ENCODE assay signal across 10 mouse cellular contexts in the genomic region with DNA sequence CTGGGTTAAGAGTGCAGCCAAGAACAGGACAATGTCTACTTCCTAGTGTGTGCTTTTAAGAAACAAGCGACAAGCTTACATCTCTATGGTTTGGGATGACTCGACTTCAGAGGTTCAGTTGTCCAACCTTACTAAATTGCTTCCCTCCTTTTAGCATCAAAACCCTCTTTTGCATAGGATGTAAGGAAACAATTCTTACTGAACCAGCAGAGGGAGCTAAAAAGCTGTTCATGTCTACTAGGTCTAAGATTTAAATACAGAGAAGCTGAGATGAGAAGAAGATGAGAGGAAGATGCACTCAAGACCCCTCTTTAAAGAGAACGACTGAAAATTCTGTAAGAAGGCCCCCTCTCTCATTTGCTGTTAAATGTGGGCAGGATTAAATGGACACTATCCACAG. TPM values are rescaled to one million over a fixed set of nuclear protein-coding genes. Genes with fewer than 3 reads are reported as not detected.
DNase-seq lines count a peak whose midpoint lies in the region; ATAC-seq and TF ChIP-seq lines count a peak whose summit lies in the region.
"Had no signal": no experiment of that assay in that cellular context is flagged by ENCODE, and none has a peak within 500 bp of the region (broad histone marks: within the 10 kb centered on the region; RNA-seq: fewer than 3 reads in every experiment).

No protein-coding gene starts in this region.

- no peak for ATAC-seq in midbrain, embryonic 11.5 days (ENCODE audit: low FRiP score)
- ATAC-seq in midbrain, embryonic 15.5 days (replicated peaks): no peak; the same call in 1 of the 2 replicates

- WGBS in midbrain, embryonic 11.5 days: 64% methylated on average over 3 of the region's 3 CpGs
- 53% methylated on average over 3 of the region's 3 CpGs for WGBS in midbrain, embryonic 15.5 days

- peak; percentile 65 for TF ChIP-seq CTCF in gastrocnemius, adult 2 months (IDR thresholded peaks at IDR 0.05)

- intact Hi-C loops in gastrocnemius, adult 2 months (cut with DNase I): no loop called here

- H3K27ac ChIP-seq in gastrocnemius, adult 2 months: no peak overlapping the region
- H3K27ac ChIP-seq in midbrain, embryonic 11.5 days (ENCODE audit: low read depth, low read length): no peak overlapping the region
- H3K27ac ChIP-seq in midbrain, embryonic 15.5 days: no peak overlapping the region
- H3K27ac ChIP-seq: heart, embryonic 13.5 days; midbrain, embryonic 12.5 days had no signal

- no peak overlapping the region for H3K4me2 ChIP-seq in midbrain, embryonic 11.5 days
- H3K4me2 ChIP-seq in midbrain, embryonic 15.5 days: no peak overlapping the region
- H3K4me2 ChIP-seq: heart, embryonic 13.5 days; midbrain, embryonic 12.5 days had no signal

- no peak for DNase-seq in gastrocnemius, adult 2 months
- DNase-seq in gastrocnemius, adult 18-20 months (ENCODE audit: low spot score): no peak
- peak; percentile 89 for DNase-seq in midbrain, embryonic 11.5 days (ENCODE audit: low spot score, missing footprints)
- DNase-seq in c-Kit-positive CD71-negative TER-119-negative erythroid progenitor cells, embryonic 14.5 days (ENCODE audit: low read depth): peak; percentile 41
- DNase-seq in naive thymus-derived CD4-positive, alpha-beta T cell, adult 2 months (ENCODE audit: low read depth): peak; percentile 65
- DNase-seq in right cerebral cortex, postnatal 4 days: no peak
- no peak for DNase-seq in frontal cortex, postnatal 25 days (ENCODE audit: low spot score in 2 of 2)

- H3K9ac ChIP-seq in midbrain, embryonic 11.5 days (ENCODE audit: low read length): no peak overlapping the region
- no peak overlapping the region for H3K9ac ChIP-seq in midbrain, embryonic 15.5 days
- H3K9ac ChIP-seq: heart, embryonic 13.5 days; midbrain, embryonic 12.5 days had no signal

- H3K4me1 ChIP-seq in midbrain, embryonic 11.5 days (ENCODE audit: control insufficient read depth, insufficient read depth, low read length): no peaks in the 10 kb centered on the region
- no peaks in the 10 kb centered on the region for H3K4me1 ChIP-seq in midbrain, embryonic 15.5 days
- H3K4me1 ChIP-seq: heart, embryonic 13.5 days; midbrain, embryonic 12.5 days had no signal

- no peaks in the 10 kb centered on the region for H3K9me3 ChIP-seq in midbrain, embryonic 11.5 days (ENCODE audit: control insufficient read depth, low read length)
- no peaks in the 10 kb centered on the region for H3K9me3 ChIP-seq in midbrain, embryonic 15.5 days
- H3K9me3 ChIP-seq: heart, embryonic 13.5 days; midbrain, embryonic 12.5 days had no signal

- H3K36me3 ChIP-seq in midbrain, embryonic 11.5 days (ENCODE audit: control insufficient read depth, insufficient read depth, low read length): no peaks in the 10 kb centered on the region
- peaks cover 3% of the 10 kb centered on the region; the same call in 1 of the 2 replicates for H3K36me3 ChIP-seq in midbrain, embryonic 15.5 days (replicated peaks)

- H3K4me3 ChIP-seq in gastrocnemius, adult 2 months: no peak overlapping the region
- no peak overlapping the region for H3K4me3 ChIP-seq in midbrain, embryonic 11.5 days (ENCODE audit: low read depth, low read length)
- no peak overlapping the region for H3K4me3 ChIP-seq in midbrain, embryonic 15.5 days
- H3K4me3 ChIP-seq: heart, embryonic 13.5 days; midbrain, embryonic 12.5 days had no signal

- H3K27me3 ChIP-seq in midbrain, embryonic 11.5 days (ENCODE audit: control insufficient read depth, insufficient read depth, low read length): no peaks in the 10 kb centered on the region
- no peaks in the 10 kb centered on the region for H3K27me3 ChIP-seq in midbrain, embryonic 15.5 days (replicated peaks)
- H3K27me3 ChIP-seq: heart, embryonic 13.5 days; midbrain, embryonic 12.5 days had no signal

RNA-seq across cellular contexts. Expression of gene Cwc27, which starts 11.3 kb away (rescaled TPM):
- 10 to 100 TPM; 11.0 to 12.1 TPM for total RNA-seq in gastrocnemius, adult 2 months (2021)
- total RNA-seq in gastrocnemius, adult 18-20 months (2021): 10 to 100 TPM; 11.0 to 11.8 TPM
- 30.7 and 32.1 TPM in 2 replicates for polyA plus RNA-seq in midbrain, embryonic 11.5 days (2014; fragmentation: Nextera tagmentation; extraction: Ambion mirVana)
- polyA plus RNA-seq in midbrain, embryonic 15.5 days (2015; fragmentation: Nextera tagmentation; extraction: Ambion mirVana): 22.7 and 25.1 TPM in 2 replicates

RNA-seq across cellular contexts. Expression of gene Srek1ip1, which starts 13.4 kb away (rescaled TPM):
- 10 to 100 TPM; 10.2 to 16.0 TPM for total RNA-seq in gastrocnemius, adult 2 months (2021)
- total RNA-seq in gastrocnemius, adult 18-20 months (2021): 10 to 100 TPM; 10.8 to 11.0 TPM
- 22.4 and 25.9 TPM in 2 replicates for polyA plus RNA-seq in midbrain, embryonic 11.5 days (2014; fragmentation: Nextera tagmentation; extraction: Ambion mirVana)
- polyA plus RNA-seq in midbrain, embryonic 15.5 days (2015; fragmentation: Nextera tagmentation; extraction: Ambion mirVana): 17.3 and 18.3 TPM in 2 replicates

RNA-seq across cellular contexts. Expression of gene Shisal2b, which starts 58.0 kb away (rescaled TPM):
- under 1 TPM in 1 of 2 experiments, not detected in 1; 0.56 TPM for total RNA-seq in gastrocnemius, adult 2 months (2021)
- not detected for total RNA-seq in gastrocnemius, adult 18-20 months (2021)
- polyA plus RNA-seq in midbrain, embryonic 11.5 days (2014; fragmentation: Nextera tagmentation; extraction: Ambion mirVana): 0.37 and 0.70 TPM in 2 replicates
- polyA plus RNA-seq in midbrain, embryonic 15.5 days (2015; fragmentation: Nextera tagmentation; extraction: Ambion mirVana): 1.9 and 2.5 TPM in 2 replicates

Comparison
In these comparisons a context has a peak if more than half of its experiments do, and no peak if none do; other contexts are left out.
1. DNase-seq: peak in midbrain, embryonic 11.5 days (single experiment), c-Kit-positive CD71-negative TER-119-negative erythroid progenitor cells, embryonic 14.5 days (single experiment) and naive thymus-derived CD4-positive, alpha-beta T cell, adult 2 months (single experiment); none in gastrocnemius, adult 2 months (single experiment), gastrocnemius, adult 18-20 months (single experiment), right cerebral cortex, postnatal 4 days (single experiment) and frontal cortex, postnatal 25 days (0 of 2).